Mouse (Mus musculus): ENCODE measurements around the gene Wfdc11.

- TF ChIP-seq POLR2A (IDR thresholded peaks at IDR 0.05; ENCODE audit: borderline replicate concordance, insufficient read depth, low read length): no peak
- TF ChIP-seq CTCF (IDR thresholded peaks at IDR 0.05; ENCODE audit: borderline replicate concordance, insufficient read depth, low read depth, low read length): no peak
These were observed 2.9 kb downstream of the Wfdc11 start for GRCm38 (mm10) chr2:164670938-164671337.

Measured in cerebellum, adult 2 months (tissue).